Mouse (Mus musculus) embryonic facial prominence, embryonic 12.5 days (tissue): ENCODE measurements around the gene Zfp526. TPM values are rescaled to one million over a fixed set of nuclear protein-coding genes. Genes with fewer than 3 reads are reported as not detected.
A peak's percentile ranks its signal among the peaks of the same experiment; 100 is the strongest.

ENCODE experiments used
- ATAC-seq: fragments of 200-750 bp; cut with Nextera tagmentation; 2 replicates; pipeline ENCODE4 v1.8.0; 2017; ENCODE audit not compliant: insufficient number of reproducible peaks, insufficient read depth, low FRiP score, low TSS enrichment
- H3K27ac ChIP-seq: fragments of 300-500 bp; sonication (generic); 2 replicates; pipeline ENCODE4 v1.5.1; 2016; ENCODE audit warnings: mild to moderate bottlenecking
- H3K27me3 ChIP-seq: fragments of 300-500 bp; sonication (generic); 2 replicates; pipeline ENCODE4 v1.6.1; 2016; ENCODE audit warnings: mild to moderate bottlenecking, moderate library complexity
- H3K36me3 ChIP-seq: fragments of 300-500 bp; sonication (generic); 2 replicates; pipeline ENCODE4 v1.6.1; 2016; ENCODE audit warnings: mild to moderate bottlenecking
- H3K4me1 ChIP-seq: fragments of 300-500 bp; sonication (generic); 2 replicates; pipeline ENCODE4 v1.6.1; 2016
- H3K4me2 ChIP-seq: fragments of 300-500 bp; sonication (generic); replicated peaks from 2 replicates; pipeline ENCODE4 v1.6.1; 2016; ENCODE audit warnings: mild to moderate bottlenecking, moderate library complexity
- H3K4me3 ChIP-seq: fragments of 300-500 bp; sonication (generic); 2 replicates; pipeline ENCODE4 v1.5.1; 2016; ENCODE audit warnings: mild to moderate bottlenecking
- H3K9ac ChIP-seq: fragments of 300-500 bp; sonication (generic); 2 replicates; pipeline ENCODE4 v1.6.1; 2016; ENCODE audit warnings: mild to moderate bottlenecking, moderate library complexity
- H3K9me3 ChIP-seq: fragments of 300-500 bp; sonication (generic); 2 replicates; pipeline ENCODE4 v1.6.1; 2016; ENCODE audit warnings: mild to moderate bottlenecking, moderate library complexity
- WGBS: fragments of 180-500 bp; shearing (Covaris S2); methylation state at CpG from one replicate; pipeline ENCODE4 v1.1.7; 2016; 5-methylcytosine and 5-hydroxymethylcytosine counted together
- polyA plus RNA-seq: library from polyadenylated mRNA; unstranded; fragments of >200 nt; fragmentation: Nextera tagmentation; extraction: Ambion mirVana; gene quantifications from 2 replicates; pipeline ENCODE4 v1.2.1, GENCODE M21; 2016

Zfp526 gene
- polyA plus RNA-seq, 1 experiment from 2014 or later: 3.0 TPM

- Histone ChIP-seq H3K27me3 (peaks cover 19% of the 10 kb centered on the region), H3K4me2 (no peak overlapping the region), H3K4me1 (no peaks in the 10 kb centered on the region), H3K9ac (no peak overlapping the region), H3K36me3 (no peaks in the 10 kb centered on the region), H3K27ac (no peak overlapping the region), H3K4me3 (no peak overlapping the region), H3K9me3 (no peaks in the 10 kb centered on the region)
- whole genome bisulfite sequencing: 24% methylated on average over 21 of the region's 21 CpGs
- 0 out of 2 replicates have a peak, but pooled peaks have one; percentile 64 for ATAC-seq
Observed at GRCm38 (mm10) chr7:25187662-25188650, 33.3 kb upstream of the Zfp526 start.

- ATAC-seq: no peak
- Histone ChIP-seq H3K27ac (no peak overlapping the region), H3K9me3 (no peaks in the 10 kb centered on the region), H3K4me3 (no peak overlapping the region), H3K36me3 (no peaks in the 10 kb centered on the region), H3K4me1 (no peaks in the 10 kb centered on the region), H3K4me2 (no peak overlapping the region), H3K27me3 (no peaks in the 10 kb centered on the region; the same call in 1 of the 2 replicates), H3K9ac (no peak overlapping the region)
- WGBS: 84% methylated on average over 11 of the region's 11 CpGs
Observed at GRCm38 (mm10) chr7:25190806-25191205, 30.4 kb upstream of the Zfp526 start.

- no peak overlapping the region for H3K9ac ChIP-seq
- no peaks in the 10 kb centered on the region for H3K36me3 ChIP-seq
- H3K4me2 ChIP-seq: no peak overlapping the region
- WGBS: 79% methylated on average over 8 of the region's 8 CpGs
- no peaks in the 10 kb centered on the region; the same call in 1 of the 2 replicates for H3K27me3 ChIP-seq
- ATAC-seq: no peak
- H3K4me3 ChIP-seq: no peak overlapping the region
- H3K9me3 ChIP-seq: no peaks in the 10 kb centered on the region
- no peaks in the 10 kb centered on the region for H3K4me1 ChIP-seq
- H3K27ac ChIP-seq: no peak overlapping the region
Observed at GRCm38 (mm10) chr7:25192110-25192509, 29.1 kb upstream of the Zfp526 start.

GRCm38 (mm10) chr7:25195148-25195547 is 26.1 kb upstream of the Zfp526 start:
- Histone ChIP-seq H3K36me3 (no peaks in the 10 kb centered on the region), H3K4me2 (no peak overlapping the region), H3K4me3 (no peak overlapping the region), H3K4me1 (no peaks in the 10 kb centered on the region), H3K27me3 (no peaks in the 10 kb centered on the region; the same call in 1 of the 2 replicates), H3K27ac (no peak overlapping the region), H3K9me3 (no peaks in the 10 kb centered on the region), H3K9ac (no peak overlapping the region)
- ATAC-seq: no peak
- 67% methylated on average over 3 of the region's 3 CpGs for WGBS

GRCm38 (mm10) chr7:25196107-25196506 is 25.1 kb upstream of the Zfp526 start:
- Histone ChIP-seq H3K4me1 (no peaks in the 10 kb centered on the region), H3K9me3 (no peaks in the 10 kb centered on the region), H3K36me3 (no peaks in the 10 kb centered on the region), H3K4me2 (no peak overlapping the region), H3K9ac (no peak overlapping the region), H3K27ac (no peak overlapping the region), H3K4me3 (no peak overlapping the region), H3K27me3 (no peaks in the 10 kb centered on the region; the same call in 1 of the 2 replicates)
- ATAC-seq: no peak
- WGBS: 89% methylated on average over 9 of the region's 9 CpGs

GRCm38 (mm10) chr7:25197384-25198018 is 23.7 kb upstream of the Zfp526 start:
- 73% methylated on average over 10 of the region's 10 CpGs for WGBS
- H3K27me3 ChIP-seq: no peaks in the 10 kb centered on the region; the same call in 1 of the 2 replicates

GRCm38 (mm10) chr7:25203624-25204023 is 17.6 kb upstream of the Zfp526 start:
- H3K36me3 ChIP-seq: peaks cover 34% of the 10 kb centered on the region
- WGBS: 83% methylated on average over 20 of the region's 20 CpGs
- H3K4me2 ChIP-seq: no peak overlapping the region
- no peak for ATAC-seq
- no peak overlapping the region for H3K9ac ChIP-seq
- no peaks in the 10 kb centered on the region for H3K27me3 ChIP-seq
- no peak overlapping the region for H3K27ac ChIP-seq
- no peaks in the 10 kb centered on the region for H3K9me3 ChIP-seq
- no peaks in the 10 kb centered on the region for H3K4me1 ChIP-seq
- no peak overlapping the region for H3K4me3 ChIP-seq

More at GRCm38 (mm10) chr7:25197384-25198018, 23.7 kb upstream of the Zfp526 start:
- H3K27ac ChIP-seq: no peak overlapping the region
- no peaks in the 10 kb centered on the region for H3K9me3 ChIP-seq
- ATAC-seq: no peak
- peaks cover 10% of the 10 kb centered on the region for H3K36me3 ChIP-seq
- H3K4me2 ChIP-seq: no peak overlapping the region
- H3K9ac ChIP-seq: no peak overlapping the region
- no peak overlapping the region for H3K4me3 ChIP-seq
- no peaks in the 10 kb centered on the region for H3K4me1 ChIP-seq

GRCm38 (mm10) chr7:25205355-25206093 is 15.7 kb upstream of the Zfp526 start:
- Histone ChIP-seq H3K9me3 (no peaks in the 10 kb centered on the region), H3K27ac (no peak overlapping the region), H3K4me3 (no peak overlapping the region), H3K27me3 (no peaks in the 10 kb centered on the region), H3K4me1 (no peaks in the 10 kb centered on the region), H3K4me2 (no peak overlapping the region), H3K36me3 (peaks cover 51% of the 10 kb centered on the region), H3K9ac (no peak overlapping the region)
- WGBS: 68% methylated on average over 16 of the region's 16 CpGs
- ATAC-seq: no peak

GRCm38 (mm10) chr7:25206094-25206830 is 15.0 kb upstream of the Zfp526 start:
- Histone ChIP-seq H3K9ac (no peak overlapping the region), H3K9me3 (no peaks in the 10 kb centered on the region), H3K27ac (no peak overlapping the region), H3K27me3 (no peaks in the 10 kb centered on the region), H3K36me3 (peaks cover 56% of the 10 kb centered on the region), H3K4me3 (no peak overlapping the region), H3K4me2 (no peak overlapping the region), H3K4me1 (no peaks in the 10 kb centered on the region)
- no peak for ATAC-seq
- 85% methylated on average over 16 of the region's 16 CpGs for WGBS

- no peak overlapping the region for H3K9ac ChIP-seq
- peaks cover 34% of the 10 kb centered on the region for H3K36me3 ChIP-seq
- no peaks in the 10 kb centered on the region for H3K4me1 ChIP-seq
- no peak overlapping the region for H3K4me2 ChIP-seq
- WGBS: 67% methylated on average over 3 of the region's 3 CpGs
- no peak overlapping the region for H3K27ac ChIP-seq
- H3K4me3 ChIP-seq: no peak overlapping the region
- H3K27me3 ChIP-seq: no peaks in the 10 kb centered on the region
- no peaks in the 10 kb centered on the region for H3K9me3 ChIP-seq
- ATAC-seq: no peak
Observed at GRCm38 (mm10) chr7:25209161-25209622, 12.0 kb upstream of the Zfp526 start.

GRCm38 (mm10) chr7:25210482-25210881 is 10.7 kb upstream of the Zfp526 start:
- H3K27ac ChIP-seq: no peak overlapping the region
- no peak for ATAC-seq
- H3K9ac ChIP-seq: no peak overlapping the region
- H3K36me3 ChIP-seq: peaks cover 33% of the 10 kb centered on the region
- H3K4me1 ChIP-seq: no peaks in the 10 kb centered on the region
- H3K9me3 ChIP-seq: no peaks in the 10 kb centered on the region
- H3K4me2 ChIP-seq: no peak overlapping the region
- 86% methylated on average over 4 of the region's 4 CpGs for WGBS
- H3K4me3 ChIP-seq: no peak overlapping the region
- no peaks in the 10 kb centered on the region for H3K27me3 ChIP-seq
